Mouse (Mus musculus) brain, embryonic 18.5 days (tissue): Measurements from ENCODE around the gene Ccdc40.

ENCODE experiments used
- DNase-seq: peaks from one replicate; pipeline ENCODE4 v3.0.0-alpha.2; 2012; ENCODE audit warnings: low read depth, low spot score

Ccdc40 gene

DNA sequence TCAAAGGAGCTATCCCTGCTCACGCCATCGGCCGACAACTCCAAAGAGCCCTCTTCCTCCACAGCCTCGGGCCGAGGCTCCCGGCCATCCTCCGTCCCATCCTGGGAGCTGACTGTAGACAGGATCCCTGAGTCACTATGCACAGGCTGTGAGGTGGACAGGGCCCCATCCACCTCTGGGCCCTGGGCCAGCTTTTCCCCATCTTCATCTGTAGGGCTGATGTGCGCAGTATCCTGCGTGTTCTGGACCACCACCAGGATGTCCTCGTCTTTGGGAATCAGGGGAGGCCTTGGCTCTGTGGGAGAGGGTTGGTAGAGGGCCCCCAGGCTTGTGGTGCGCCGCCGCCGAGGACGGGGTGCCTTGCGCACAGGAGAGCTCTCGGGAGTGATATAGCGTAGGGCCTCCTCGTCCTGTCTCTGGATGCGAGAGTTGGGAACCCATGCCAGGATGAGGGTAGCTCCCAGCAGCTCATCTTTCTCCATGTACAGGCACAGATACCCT lies 19.5 kb upstream of the Ccdc40 start:
- no peak for DNase-seq

DNA sequence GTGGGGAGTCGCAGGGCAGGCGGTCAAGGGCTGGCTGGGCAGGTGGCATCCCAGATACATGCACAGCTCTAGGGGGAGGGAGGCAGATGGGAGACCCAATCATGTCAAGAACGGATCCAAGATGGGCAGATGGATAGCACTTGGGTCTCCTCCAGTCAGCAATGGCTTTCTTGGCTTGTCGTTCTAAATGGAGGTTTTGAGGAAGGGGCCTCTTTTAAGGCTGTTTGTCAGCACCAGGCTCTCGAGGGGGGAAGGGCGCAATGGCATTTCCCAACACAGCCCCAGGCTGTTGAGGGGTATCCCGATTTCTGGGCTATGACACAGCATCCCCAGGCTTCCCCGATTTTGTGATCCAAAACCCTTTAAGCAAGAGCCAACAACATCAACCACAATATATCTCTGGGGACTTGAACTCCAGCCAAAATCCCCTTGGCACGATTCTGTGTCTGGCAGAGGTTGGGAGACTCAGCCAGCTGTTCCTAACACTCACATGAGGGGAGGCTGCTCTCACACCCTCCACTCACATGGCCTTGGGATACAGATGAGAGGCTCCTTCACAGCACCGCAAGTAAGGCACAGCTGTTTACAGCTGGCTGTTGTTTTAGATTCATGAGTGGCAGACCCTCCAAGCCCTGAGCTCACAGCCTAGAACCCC lies 18.9 kb upstream of the Ccdc40 start:
- no peak for DNase-seq

DNA sequence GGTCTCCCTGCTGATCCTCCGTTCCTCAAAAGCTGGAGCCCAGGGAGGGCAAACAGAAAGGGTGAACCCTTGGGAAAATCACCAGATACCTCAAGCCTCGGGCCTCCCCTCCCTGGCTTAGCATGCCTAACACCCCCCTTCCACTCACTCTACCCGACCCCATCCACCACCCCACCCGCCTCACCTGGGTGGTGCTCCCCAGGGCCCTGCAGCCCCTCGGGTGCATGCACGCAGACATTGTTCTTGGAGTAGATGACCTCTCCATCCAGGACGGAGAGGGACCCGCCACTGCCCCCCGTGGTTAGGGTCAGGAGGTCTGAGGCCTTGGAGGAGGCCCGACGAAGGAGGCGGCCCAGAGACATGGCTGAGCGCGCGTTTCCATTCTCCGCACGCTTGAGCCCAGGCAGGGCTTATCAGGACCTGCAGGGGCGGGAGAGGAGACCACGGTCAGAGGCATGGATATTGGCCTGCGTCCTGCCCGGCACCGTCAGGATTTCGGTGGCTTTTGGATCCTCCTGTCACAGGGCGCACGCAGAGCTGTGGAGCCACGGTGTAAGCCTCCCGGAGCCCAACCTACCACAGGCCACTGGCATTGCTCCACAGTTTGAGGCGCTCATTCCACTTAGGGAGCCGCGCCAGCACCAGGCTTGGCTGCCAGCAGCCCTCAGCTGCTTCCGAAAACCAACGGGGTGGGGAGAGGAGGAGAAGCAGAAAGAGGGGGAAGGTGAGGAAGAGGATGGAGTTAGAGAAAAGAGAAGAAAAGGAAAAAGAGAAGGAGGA lies 17.9 kb upstream of the Ccdc40 start:
- DNase-seq = no peak

DNA sequence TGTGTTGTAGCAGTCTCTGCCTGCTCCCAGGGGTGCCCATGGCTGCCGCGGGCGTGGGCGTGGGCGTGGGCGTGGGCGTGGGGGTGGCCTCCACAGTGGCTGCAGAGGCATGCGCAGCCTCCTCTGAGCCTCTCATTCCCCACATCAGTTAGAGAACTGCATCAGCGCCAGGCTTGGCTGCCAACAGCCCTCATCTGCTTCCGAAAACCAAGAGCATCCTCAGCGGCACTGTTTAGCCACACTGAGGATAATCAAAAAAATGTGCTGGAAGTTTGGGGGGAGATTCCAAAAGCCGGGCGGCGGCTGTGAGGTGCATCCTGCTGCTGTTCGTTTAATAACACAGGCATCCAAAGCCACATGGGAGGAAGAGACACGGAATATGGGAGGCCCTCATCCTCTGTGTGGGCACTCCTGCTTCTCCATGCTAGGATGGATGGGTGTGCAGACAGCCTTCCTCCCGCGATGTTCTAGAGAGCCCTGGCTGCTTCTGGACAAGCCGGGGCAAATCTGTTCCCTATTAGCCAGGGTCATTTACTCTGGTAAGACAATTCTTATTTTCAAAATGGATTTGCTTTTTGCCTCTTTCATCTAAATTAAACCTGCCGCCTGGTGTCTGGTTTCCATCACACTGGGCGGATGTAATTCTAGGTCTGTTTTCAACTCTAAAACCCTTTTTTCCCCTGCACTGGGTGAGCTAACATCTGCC lies 16.6 kb upstream of the Ccdc40 start:
- DNase-seq = no peak

DNA sequence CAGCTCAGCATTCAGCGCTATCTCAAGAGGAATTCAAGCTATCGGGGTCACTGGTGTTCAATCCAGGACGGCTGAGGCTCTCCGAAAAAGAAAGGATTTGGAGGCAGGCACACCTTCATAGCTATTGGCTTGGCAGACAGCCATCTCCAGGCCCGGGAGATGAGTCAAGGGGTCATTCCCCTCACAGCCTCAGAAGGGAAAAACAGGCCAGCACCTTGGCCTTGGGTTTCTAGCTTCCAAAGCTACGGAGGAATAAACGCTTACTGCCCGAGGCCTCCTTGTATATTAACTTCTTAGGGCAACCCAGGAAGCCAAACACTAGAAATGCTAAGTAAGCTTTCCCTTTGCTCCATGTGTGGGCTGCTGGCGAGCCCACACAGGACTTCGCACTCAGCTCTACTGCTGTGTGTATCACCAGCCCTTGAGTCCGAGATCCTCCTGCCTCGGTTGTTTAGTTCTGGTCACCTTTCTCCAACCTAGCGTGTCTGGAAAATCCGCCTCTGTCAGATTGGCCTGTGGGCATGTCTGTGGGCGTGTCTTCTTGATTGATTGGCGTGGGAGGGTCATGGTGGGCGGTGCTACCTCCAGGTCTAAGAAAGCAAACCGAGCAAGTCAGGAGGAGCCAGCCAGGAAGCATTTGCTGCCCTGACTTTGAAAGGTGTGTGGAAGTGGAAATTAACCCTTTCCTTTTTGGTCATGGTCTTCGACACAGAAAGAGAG lies 15.0 kb upstream of the Ccdc40 start:
- DNase-seq = no peak

DNA sequence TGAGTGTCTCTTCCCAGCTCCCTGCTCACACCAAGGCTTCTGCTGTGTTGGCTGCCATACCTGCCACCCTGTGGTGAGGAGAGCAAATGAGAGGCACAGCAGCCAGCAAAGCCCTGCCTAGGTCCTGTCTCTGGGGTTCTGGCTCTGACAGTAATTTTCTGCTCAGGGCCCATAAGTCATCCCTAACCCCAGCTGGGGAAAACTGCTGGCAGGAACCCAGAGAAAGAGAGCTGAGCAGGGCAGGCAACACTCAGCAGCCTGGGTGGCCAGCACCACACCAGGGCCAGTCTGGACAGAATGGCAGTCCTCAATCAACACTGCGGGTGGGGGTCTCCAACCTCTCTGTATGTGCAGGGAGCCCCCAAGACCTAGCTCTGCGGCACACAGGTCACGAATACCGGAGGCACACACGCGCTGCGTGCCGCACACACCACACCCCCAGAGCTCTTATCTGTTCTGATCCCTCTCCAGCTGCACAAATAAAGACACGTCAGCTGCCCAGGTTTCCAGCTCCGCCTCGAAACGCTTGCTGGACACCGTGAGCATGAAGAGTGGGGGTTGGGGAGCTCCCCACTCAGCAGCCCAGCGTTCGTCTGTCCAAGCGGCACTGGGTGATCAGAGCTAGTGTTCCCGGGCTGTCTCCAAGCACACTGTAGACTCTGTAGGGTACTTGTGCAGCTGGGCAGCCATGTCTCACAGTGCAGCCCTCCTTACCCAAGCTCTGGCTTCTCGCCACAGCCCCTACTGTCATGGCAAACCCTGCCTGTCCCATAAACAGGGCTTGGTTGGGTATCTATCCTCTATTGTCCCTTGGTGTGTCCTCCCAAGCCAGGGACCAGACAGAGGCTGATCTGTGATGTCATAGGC lies 13.1 kb upstream of the Ccdc40 start:
- no peak for DNase-seq

DNA sequence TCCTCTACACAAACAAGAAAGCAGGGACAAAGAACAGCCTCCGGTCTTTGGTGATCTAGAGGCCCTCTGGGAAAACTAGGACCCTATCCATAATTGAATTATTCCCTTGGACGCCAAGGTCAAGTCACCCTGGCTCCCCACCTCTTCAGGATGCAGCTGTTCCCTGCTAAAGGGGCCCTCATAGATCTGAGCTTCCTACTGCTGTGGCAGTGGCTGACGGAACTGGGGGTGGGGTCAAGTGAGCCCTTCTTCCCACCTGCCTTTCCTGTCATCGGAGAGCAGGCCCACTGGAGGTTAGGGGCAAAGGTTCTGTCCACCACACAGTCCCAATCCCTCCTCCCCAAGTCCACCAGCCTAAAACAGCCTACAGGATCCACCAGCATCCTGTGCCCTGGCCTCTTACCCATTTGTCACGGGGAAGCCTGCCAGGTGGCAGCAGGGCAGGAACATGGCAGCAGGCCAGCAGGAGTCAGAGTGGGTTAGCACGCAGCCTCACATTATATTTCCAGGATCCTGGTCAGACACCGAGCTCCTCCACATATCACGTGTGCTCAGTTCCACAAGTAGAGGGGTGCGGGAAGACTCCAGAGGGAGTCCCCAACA lies 12.4 kb upstream of the Ccdc40 start:
- no peak for DNase-seq

DNA sequence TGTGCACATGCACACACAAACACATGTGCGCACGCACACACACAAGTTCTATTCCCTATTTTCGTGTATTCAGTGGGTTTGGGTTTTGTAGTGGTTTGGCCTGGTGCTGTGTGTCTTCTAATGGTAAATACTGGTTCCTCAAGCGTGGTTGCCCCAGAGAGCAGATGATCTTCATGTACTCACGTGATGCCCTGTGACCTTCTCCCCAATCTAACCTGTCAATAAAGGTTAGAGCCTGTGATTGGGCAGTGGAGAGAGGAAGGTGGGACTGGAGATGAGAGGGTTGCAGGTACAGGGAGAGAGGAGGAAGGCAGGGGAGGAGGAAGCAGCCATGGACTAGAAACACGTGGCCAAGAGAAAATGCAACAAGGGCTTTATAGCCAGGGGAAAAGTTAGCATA lies 10.5 kb upstream of the Ccdc40 start:
- DNase-seq = no peak

DNA sequence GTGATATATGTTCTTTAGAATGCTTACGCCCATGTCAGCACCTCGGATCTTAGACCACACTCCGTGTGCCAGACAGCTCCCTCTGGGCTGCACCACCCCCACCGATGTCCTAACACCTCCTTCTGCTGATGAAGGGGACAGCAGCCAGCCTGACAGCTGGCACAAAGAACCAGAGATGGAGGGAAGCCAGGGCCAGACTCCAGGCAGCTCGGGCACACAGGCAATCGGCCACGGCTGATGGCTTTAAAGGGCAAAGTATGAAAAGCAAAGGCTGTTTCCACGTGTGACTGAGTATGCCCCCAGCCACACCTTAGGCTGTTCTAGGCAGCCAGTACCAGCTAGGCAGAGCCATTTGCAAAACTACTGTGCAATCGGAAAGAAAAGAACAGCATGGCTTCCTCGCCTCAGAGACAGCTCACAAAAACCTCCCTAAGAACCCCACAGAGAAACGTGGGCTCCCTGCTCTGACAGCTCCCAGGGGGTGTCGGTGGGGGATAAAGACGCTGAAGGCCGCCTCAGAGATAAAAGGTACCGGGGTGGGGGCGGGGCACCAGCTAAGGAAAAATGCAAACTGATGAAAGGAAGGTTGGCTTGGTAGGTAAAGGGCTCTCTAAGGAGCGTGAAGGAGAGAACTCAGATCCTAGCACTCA lies 8.4 kb upstream of the Ccdc40 start:
- DNase-seq = no peak

DNA sequence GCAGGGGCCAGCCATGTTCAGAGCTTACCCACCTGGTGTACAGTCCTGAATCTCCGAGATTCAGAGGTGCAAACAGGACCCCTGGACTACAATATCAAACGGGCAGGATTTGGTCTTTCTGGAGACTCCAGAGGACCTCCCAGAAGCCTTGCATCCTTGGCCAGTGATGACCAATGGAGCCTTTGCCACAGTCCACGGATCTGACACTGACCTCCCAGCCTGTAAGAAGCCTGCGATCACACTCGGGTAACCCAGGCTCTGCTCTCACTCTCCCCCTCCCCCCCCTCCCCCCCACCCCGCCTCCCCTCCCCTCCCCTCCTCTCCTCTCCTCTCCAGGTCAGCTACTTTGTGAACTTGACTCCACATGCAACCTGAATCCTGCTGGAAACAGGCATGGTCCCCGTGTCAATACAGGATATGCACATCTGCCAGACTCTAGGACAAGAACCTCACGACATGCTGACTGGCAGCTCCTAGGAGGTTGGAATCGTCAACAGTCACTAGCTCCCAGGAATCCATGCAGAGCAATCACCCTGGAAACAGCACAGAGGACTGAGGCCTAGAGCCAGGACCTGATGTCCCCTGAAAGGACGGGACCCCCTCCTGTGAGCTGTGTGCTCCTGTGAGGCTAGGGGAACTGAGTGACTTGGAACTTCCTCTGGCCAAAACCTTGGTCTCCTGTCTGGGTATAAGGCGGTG lies 6.4 kb upstream of the Ccdc40 start:
- DNase-seq = no peak

DNA sequence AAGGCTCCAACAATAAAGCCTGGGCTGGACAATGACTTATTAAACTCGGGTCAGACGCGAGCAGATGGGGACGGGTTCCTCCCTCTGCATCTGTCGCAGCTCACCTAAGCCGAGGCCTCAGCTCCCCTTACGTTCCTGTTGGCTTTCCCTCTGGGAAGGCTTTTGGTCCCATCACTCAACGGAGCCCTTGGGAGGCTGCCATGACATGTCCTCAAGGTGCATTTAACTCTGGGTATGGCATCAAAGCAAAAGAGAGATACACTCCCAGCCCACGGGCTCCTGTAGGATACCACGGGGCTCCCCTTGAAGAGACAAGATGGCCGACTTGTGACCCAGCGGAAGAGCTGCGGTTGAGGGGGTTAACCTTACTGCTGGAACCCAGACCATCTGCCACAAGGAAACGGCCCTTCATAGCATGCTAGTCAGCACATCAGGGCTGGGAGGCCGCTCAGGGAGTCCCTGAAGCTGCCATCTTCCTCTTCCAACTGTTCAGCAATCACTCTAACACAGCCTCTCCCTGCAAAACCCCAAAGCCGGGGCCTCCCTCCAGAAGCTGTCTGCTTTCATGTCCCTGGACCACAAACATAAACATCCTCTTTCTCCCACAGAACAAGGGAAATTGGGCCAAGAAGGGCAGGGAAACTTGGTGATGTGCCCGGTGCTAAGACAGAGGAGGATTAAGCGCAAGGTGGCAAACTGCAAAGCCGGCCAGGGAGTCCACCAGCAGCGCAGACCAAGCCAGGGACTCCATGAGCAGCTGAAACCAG lies 5.1 kb upstream of the Ccdc40 start:
- no peak for DNase-seq

DNA sequence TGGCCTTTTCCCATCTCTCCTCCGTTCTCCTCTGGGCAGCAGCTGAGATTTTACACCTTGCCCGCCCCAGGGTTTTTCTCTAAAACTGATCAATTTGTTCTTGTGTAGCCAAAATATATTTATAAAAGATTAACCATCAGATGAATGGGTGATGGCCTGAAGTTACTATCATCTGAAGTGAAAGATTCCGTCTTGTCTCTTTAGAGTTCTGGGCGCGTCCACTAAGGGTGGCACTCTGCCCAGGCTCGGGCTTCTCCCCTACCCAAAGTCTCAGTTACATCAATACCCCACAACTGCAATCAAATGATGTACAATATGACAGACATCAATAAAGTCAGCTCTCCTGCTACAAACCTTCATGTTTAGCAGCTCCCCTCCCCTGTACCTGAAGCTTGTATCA lies 3.4 kb upstream of the Ccdc40 start:
- DNase-seq = no peak

DNA sequence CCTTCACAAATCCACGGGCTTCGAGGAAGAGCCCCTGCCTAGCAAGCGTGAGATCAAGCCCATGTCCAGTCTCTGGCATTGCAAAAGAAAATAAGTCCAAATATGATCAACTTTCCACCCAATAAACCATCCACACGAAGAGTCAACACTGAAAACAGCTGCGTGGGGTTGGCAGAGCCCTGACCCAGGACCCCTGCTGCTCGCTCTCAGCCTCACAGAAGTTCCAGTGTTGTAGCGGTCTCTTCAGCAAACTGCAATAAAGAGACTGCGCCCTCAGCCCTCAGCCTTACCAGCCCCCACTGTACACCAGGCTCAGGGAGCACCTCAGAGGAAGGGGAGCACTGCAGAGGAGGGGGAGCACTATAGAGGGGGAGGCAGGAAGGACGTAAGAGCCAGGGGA lies 2.7 kb upstream of the Ccdc40 start:
- DNase-seq = no peak

DNA sequence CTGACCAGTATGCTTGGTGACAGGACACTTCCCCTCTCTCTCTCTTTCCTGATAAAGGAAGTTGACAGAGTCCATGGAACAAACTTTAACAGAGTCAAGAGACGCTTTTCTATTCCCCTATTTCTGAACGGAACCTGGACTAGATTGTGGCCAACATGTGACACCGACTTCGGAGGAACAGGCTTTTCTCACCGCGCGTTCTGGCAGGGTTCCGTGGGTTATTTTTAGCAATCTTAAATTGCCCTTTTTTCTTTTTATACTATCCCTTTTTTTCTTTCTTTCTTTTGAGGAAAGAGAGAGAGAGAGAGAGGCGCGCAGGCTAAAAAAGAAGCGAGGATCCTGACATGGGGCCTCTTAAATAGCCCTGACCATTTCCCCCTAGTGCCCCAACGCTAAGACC lies 781 bp upstream of the Ccdc40 start:
- DNase-seq = no peak

DNA sequence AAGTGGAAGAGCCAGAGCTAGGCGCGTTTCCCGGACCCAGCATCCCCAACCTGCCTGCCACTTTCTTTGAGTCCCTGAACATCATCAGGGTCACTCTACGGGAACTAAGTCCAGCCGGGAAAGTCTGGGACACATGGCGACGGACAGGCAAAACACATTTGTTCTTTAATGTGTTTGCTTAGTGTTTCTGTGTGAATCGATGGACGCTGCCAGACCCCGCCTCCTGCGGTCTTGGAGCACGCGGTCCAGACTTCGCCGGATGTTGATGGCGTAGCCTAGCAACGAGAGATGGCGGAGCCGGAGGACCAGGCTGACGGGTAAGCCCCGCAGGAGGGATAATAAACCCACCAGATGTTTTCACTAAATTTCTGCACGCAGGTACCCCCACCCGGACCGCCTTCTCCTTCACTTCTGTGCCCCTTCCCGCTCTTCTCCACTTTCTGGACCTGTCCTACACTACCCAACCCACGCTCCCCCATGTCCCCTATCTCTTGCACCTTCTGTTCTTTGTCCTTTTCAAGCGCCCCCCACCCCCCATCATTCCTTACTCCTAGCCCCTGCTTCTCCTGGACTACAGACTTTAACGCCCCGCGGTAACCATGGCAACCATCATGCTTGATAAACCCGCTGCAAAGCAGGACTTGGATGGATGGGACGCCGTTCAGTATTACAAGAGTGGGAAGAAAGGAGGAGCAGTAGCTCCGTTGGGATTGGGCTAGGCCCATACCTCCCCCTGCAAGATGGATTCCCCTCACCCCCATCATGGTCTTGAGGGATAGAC lies 664 bp downstream of the Ccdc40 start:
- no peak for DNase-seq

DNA sequence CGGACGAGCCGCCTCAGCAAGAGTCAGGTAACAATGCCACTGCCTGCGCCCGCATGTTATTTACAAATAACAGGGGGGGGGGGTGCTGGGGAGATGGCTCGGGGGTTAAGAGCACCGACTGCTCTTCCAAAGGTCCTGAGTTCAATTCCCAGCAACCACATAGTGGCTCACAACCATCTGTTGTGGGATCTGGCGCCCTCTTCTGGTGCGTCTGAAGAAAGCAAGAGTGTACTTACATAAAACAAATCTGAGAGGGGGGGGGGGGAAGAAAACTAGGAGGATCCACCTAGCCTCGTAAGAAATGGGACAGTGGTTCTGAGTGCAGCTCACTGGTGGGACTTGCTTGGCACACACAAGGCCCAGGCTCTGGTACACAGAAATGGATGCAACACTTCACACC lies 6.4 kb downstream of the Ccdc40 start:
- no peak for DNase-seq

DNA sequence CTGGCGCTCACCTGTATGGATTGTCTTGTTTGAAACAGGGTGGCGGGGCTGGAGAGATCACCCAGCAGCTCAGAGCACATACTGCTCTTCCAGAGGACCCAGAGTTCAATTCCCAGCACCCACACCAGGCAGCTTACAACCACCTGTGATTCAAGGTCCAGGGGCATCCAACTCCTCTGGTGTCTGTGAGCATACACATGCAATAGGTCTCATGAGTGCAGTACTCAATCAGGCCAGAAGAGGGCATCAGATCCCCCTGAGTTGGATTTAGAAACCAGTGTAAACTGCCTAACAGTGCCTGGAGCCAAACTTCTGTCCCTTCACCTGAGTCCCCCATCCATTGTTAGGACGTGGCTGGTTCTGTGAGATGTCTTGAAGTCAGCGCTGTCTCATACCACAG lies 7.2 kb downstream of the Ccdc40 start:
- DNase-seq = no peak

DNA sequence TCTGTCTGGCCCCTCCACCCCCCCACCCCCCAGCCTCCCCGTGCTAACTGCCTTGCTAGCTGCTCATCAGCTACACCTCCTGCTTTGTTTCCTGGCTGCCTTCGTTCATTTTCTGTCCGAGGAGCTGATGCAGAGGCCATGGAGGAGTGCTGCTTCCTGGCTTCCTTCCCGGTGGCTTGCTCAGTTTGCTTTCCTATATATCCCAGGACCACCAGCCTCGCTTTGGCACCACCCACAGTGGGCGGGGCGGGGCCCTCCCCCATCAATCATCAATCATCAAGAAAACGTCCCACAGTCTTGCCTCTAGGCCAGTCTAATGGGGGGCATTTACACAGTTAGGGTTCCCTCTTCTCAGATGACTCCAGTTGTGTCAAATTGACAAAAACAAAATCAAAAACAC lies 8.0 kb downstream of the Ccdc40 start:
- DNase-seq = no peak
